ENCODE assay signal across 20 mouse cellular contexts in genomic region chr2:168076840-168077576, GRCm38 (mm10). TPM values are rescaled to one million over a fixed set of nuclear protein-coding genes. Genes with fewer than 3 reads are reported as not detected.
DNase-seq lines count a peak whose midpoint lies in the region; ATAC-seq and TF ChIP-seq lines count a peak whose summit lies in the region.
"Had no signal": no experiment of that assay in that cellular context is flagged by ENCODE, and none has a peak within 500 bp of the region (broad histone marks: within the 10 kb centered on the region; RNA-seq: fewer than 3 reads in every experiment).

No protein-coding gene starts in this region.

- 0 out of 2 replicates have a peak, but pooled peaks cover 3% of the 10 kb centered on the region for H3K27me3 ChIP-seq in lung, postnatal 0 days (replicated peaks; ENCODE audit: insufficient read depth, low read length)
- H3K27me3 ChIP-seq in forebrain, postnatal 0 days (ENCODE audit: insufficient read depth, low read length): no peaks in the 10 kb centered on the region

- peak overlapping the region; percentile 92 for H3K27ac ChIP-seq in lung, postnatal 0 days (ENCODE audit: low read length)
- H3K27ac ChIP-seq in forebrain, postnatal 0 days (ENCODE audit: low read depth, low read length): no peak overlapping the region
- H3K27ac ChIP-seq: embryonic facial prominence, embryonic 12.5 days; heart, embryonic 15.5 days; hindbrain, embryonic 12.5 days; limb, embryonic 13.5 days; liver, embryonic 15.5 days had no signal

- H3K9ac ChIP-seq in lung, postnatal 0 days (replicated peaks; ENCODE audit: low read depth): no peak overlapping the region
- H3K9ac ChIP-seq in forebrain, postnatal 0 days: no peak overlapping the region
- H3K9ac ChIP-seq: embryonic facial prominence, embryonic 12.5 days; heart, embryonic 15.5 days; hindbrain, embryonic 12.5 days; liver, embryonic 15.5 days had no signal

- H3K36me3 ChIP-seq in lung, postnatal 0 days (ENCODE audit: insufficient read depth, low read length): no peaks in the 10 kb centered on the region
- H3K36me3 ChIP-seq in forebrain, postnatal 0 days (ENCODE audit: insufficient read depth): no peaks in the 10 kb centered on the region
- H3K36me3 ChIP-seq: embryonic facial prominence, embryonic 12.5 days; heart, embryonic 15.5 days; hindbrain, embryonic 12.5 days; limb, embryonic 13.5 days; liver, embryonic 15.5 days had no signal

- no peak overlapping the region for H3K4me2 ChIP-seq in lung, postnatal 0 days (replicated peaks; ENCODE audit: low read depth, low read length)
- H3K4me2 ChIP-seq in forebrain, postnatal 0 days (ENCODE audit: low read depth): no peak overlapping the region
- H3K4me2 ChIP-seq: embryonic facial prominence, embryonic 12.5 days; heart, embryonic 15.5 days; hindbrain, embryonic 12.5 days; limb, embryonic 13.5 days; liver, embryonic 15.5 days had no signal

- no peak for TF ChIP-seq CTCF in lung, postnatal 0 days (IDR thresholded peaks at IDR 0.05)
- no peak for TF ChIP-seq CTCF in forebrain, postnatal 0 days (IDR thresholded peaks at IDR 0.05; ENCODE audit: low read depth)

- peak; percentile 88 for DNase-seq in lung, postnatal 0 days (ENCODE audit: low spot score)
- no peak for DNase-seq in lung, adult 18-20 months
- DNase-seq in kidney, adult 8-10 months: peak; percentile 83 to 92
- DNase-seq in kidney, postnatal 25 days: peak; percentile 74 to 91
- no peak for DNase-seq in forebrain, postnatal 0 days
- no peak for DNase-seq in left cerebral cortex, postnatal 4 days
- DNase-seq in thymus, adult 18-20 months: no peak
- DNase-seq: adrenal gland, postnatal 10 days; cerebellum, adult 11-12 months; heart, adult 18-20 months; right cerebral cortex, adult 18-20 months; thymus, postnatal 14 days had no signal

- H3K4me3 ChIP-seq in lung, postnatal 0 days (ENCODE audit: low read depth, low read length): no peak overlapping the region
- H3K4me3 ChIP-seq in forebrain, postnatal 0 days (ENCODE audit: low read depth, low read length): no peak overlapping the region
- H3K4me3 ChIP-seq: embryonic facial prominence, embryonic 12.5 days; heart, embryonic 15.5 days; hindbrain, embryonic 12.5 days; limb, embryonic 13.5 days; liver, embryonic 15.5 days; megakaryocyte, embryonic 14.5 days had no signal

- no peaks in the 10 kb centered on the region for H3K9me3 ChIP-seq in lung, postnatal 0 days (ENCODE audit: low read length)
- H3K9me3 ChIP-seq in forebrain, postnatal 0 days (ENCODE audit: low read length): no peaks in the 10 kb centered on the region
- H3K9me3 ChIP-seq: embryonic facial prominence, embryonic 12.5 days; heart, embryonic 15.5 days; hindbrain, embryonic 12.5 days; limb, embryonic 13.5 days; liver, embryonic 15.5 days; megakaryocyte, embryonic 14.5 days had no signal

- 45% methylated on average over 20 of the region's 20 CpGs for WGBS in lung, postnatal 0 days
- WGBS in forebrain, postnatal 0 days: 77% methylated on average over 20 of the region's 20 CpGs

- intact Hi-C loops in left cerebral cortex, postnatal 4 days (cut with DNase I): no loop called here

- ATAC-seq in lung, postnatal 0 days: no peak
- no peak for ATAC-seq in forebrain, postnatal 0 days
- no peak for ATAC-seq in megakaryocyte-erythroid progenitor cell, adult 5-6 weeks (replicated peaks; ENCODE audit: low FRiP score, low TSS enrichment, poor library complexity, severe bottlenecking)
- ATAC-seq: inflammation-experienced regulatory T-cells, adult 6 months had no signal

- H3K4me1 ChIP-seq in lung, postnatal 0 days (ENCODE audit: insufficient read depth, low read depth, low read length): 0 out of 2 replicates have a peak, but pooled peaks cover 4% of the 10 kb centered on the region
- peaks cover 3% of the 10 kb centered on the region; the same call in 1 of the 2 replicates for H3K4me1 ChIP-seq in forebrain, postnatal 0 days (ENCODE audit: insufficient read depth)

- peak; percentile 59 for TF ChIP-seq EP300 in lung, postnatal 0 days (IDR thresholded peaks at IDR 0.05)

RNA-seq across cellular contexts. Expression of gene Pard6b, which starts 3.8 kb away (rescaled TPM):
- 47.2 and 50.5 TPM in 2 replicates for polyA plus RNA-seq in lung, postnatal 0 days (2015; fragmentation: Nextera tagmentation; extraction: Ambion mirVana)
- total RNA-seq in forebrain, postnatal 0 days (2014; rRNA removed): 4.2 and 5.3 TPM in 2 replicates
- 2.8 and 4.1 TPM in 2 replicates for polyA plus RNA-seq in forebrain, postnatal 0 days (2015; fragmentation: Nextera tagmentation; extraction: Ambion mirVana)
- 1 to 10 TPM; 4.3 to 4.9 TPM for total RNA-seq in left cerebral cortex, postnatal 4 days (2021)
- 0.48 and 1.1 TPM in 2 replicates for total RNA-seq in megakaryocyte-erythroid progenitor cell, adult 5-6 weeks (2014; fragmentation: Nextera tagmentation)
- 1.6 and 3.8 TPM in 2 replicates for total RNA-seq in megakaryocyte-erythroid progenitor cell, adult 5-6 weeks (2017)

Comparison
In these comparisons a context has a peak if more than half of its experiments do, and no peak if none do; other contexts are left out.
1. DNase-seq: peak in lung, postnatal 0 days (single experiment), kidney, adult 8-10 months (2 of 2) and kidney, postnatal 25 days (2 of 2); none in lung, adult 18-20 months (0 of 2), forebrain, postnatal 0 days (single experiment), left cerebral cortex, postnatal 4 days (single experiment) and thymus, adult 18-20 months (0 of 2).